ENCODE assay signal across 15 mouse cellular contexts in genomic region chr8:108847356-108847755, GRCm38 (mm10).
DNase-seq lines count a peak whose midpoint lies in the region; ATAC-seq and TF ChIP-seq lines count a peak whose summit lies in the region.
"Had no signal": no experiment of that assay in that cellular context is flagged by ENCODE, and none has a peak within 500 bp of the region (broad histone marks: within the 10 kb centered on the region; RNA-seq: fewer than 3 reads in every experiment).

No protein-coding gene starts in this region.

- H3K9ac ChIP-seq in intestine, postnatal 0 days (ENCODE audit: low read depth, low read length): no peak overlapping the region
- H3K9ac ChIP-seq in forebrain, embryonic 15.5 days (replicated peaks): no peak overlapping the region
- H3K9ac ChIP-seq in hindbrain, embryonic 12.5 days: no peak overlapping the region
- H3K9ac ChIP-seq: forebrain, postnatal 0 days; midbrain, embryonic 15.5 days; neural tube, embryonic 15.5 days had no signal

- peak; percentile 28; the same call in 1 of the 2 replicates for TF ChIP-seq CTCF in intestine, postnatal 0 days (IDR thresholded peaks at IDR 0.05; ENCODE audit: low read depth)

- H3K36me3 ChIP-seq in intestine, postnatal 0 days (ENCODE audit: control insufficient read depth, insufficient read depth): no peaks in the 10 kb centered on the region
- H3K36me3 ChIP-seq in forebrain, embryonic 15.5 days: no peaks in the 10 kb centered on the region
- 0 out of 2 replicates have a peak, but pooled peaks cover 3% of the 10 kb centered on the region for H3K36me3 ChIP-seq in hindbrain, embryonic 12.5 days
- H3K36me3 ChIP-seq: midbrain, embryonic 15.5 days; neural tube, embryonic 15.5 days had no signal

- no peak overlapping the region for H3K27ac ChIP-seq in intestine, postnatal 0 days (ENCODE audit: low read depth, low read length)
- H3K27ac ChIP-seq in forebrain, embryonic 15.5 days (replicated peaks): no peak overlapping the region
- H3K27ac ChIP-seq in hindbrain, embryonic 12.5 days: no peak overlapping the region
- H3K27ac ChIP-seq: hindbrain, postnatal 0 days; left cerebral cortex, adult 2 months; midbrain, embryonic 15.5 days; neural tube, embryonic 15.5 days had no signal

- ATAC-seq in CD4-positive, CD25-positive, alpha-beta regulatory T cell, adult 4 months: no peak
- peak; percentile 72 for ATAC-seq in intestine, postnatal 0 days
- no peak for ATAC-seq in forebrain, embryonic 15.5 days (replicated peaks)
- no peak for ATAC-seq in hindbrain, embryonic 12.5 days (ENCODE audit: low FRiP score)
- ATAC-seq: forebrain, postnatal 0 days; hindbrain, postnatal 0 days; midbrain, embryonic 15.5 days had no signal

- H3K9me3 ChIP-seq in intestine, postnatal 0 days (ENCODE audit: control insufficient read depth): no peaks in the 10 kb centered on the region
- H3K9me3 ChIP-seq in forebrain, embryonic 15.5 days: no peaks in the 10 kb centered on the region
- H3K9me3 ChIP-seq in hindbrain, embryonic 12.5 days (replicated peaks): no peaks in the 10 kb centered on the region
- H3K9me3 ChIP-seq: midbrain, embryonic 15.5 days; neural tube, embryonic 15.5 days had no signal

- no peak overlapping the region for H3K4me3 ChIP-seq in intestine, postnatal 0 days (ENCODE audit: low read depth, low read length)
- no peak overlapping the region for H3K4me3 ChIP-seq in forebrain, embryonic 15.5 days
- H3K4me3 ChIP-seq in hindbrain, embryonic 12.5 days: no peak overlapping the region
- H3K4me3 ChIP-seq: left cerebral cortex, adult 2 months; midbrain, embryonic 15.5 days; neural tube, embryonic 15.5 days had no signal

- no peak overlapping the region for H3K4me2 ChIP-seq in intestine, postnatal 0 days (replicated peaks; ENCODE audit: low read depth)
- H3K4me2 ChIP-seq in forebrain, embryonic 15.5 days (replicated peaks): no peak overlapping the region
- H3K4me2 ChIP-seq in hindbrain, embryonic 12.5 days (replicated peaks): no peak overlapping the region
- H3K4me2 ChIP-seq: midbrain, embryonic 15.5 days; neural tube, embryonic 15.5 days had no signal

- WGBS in intestine, postnatal 0 days: 47% methylated on average over 2 of the region's 2 CpGs
- 80% methylated on average over 2 of the region's 2 CpGs for WGBS in forebrain, embryonic 15.5 days
- 79% methylated on average over 2 of the region's 2 CpGs for WGBS in hindbrain, embryonic 12.5 days

- no peaks in the 10 kb centered on the region for H3K27me3 ChIP-seq in intestine, postnatal 0 days (replicated peaks; ENCODE audit: control insufficient read depth, insufficient read depth, low read length)
- H3K27me3 ChIP-seq in forebrain, embryonic 15.5 days: no peaks in the 10 kb centered on the region
- no peaks in the 10 kb centered on the region for H3K27me3 ChIP-seq in hindbrain, embryonic 12.5 days
- H3K27me3 ChIP-seq: midbrain, embryonic 15.5 days; neural tube, embryonic 15.5 days had no signal

- DNase-seq in CD4-positive, CD25-positive, alpha-beta regulatory T cell, adult 2 months (ENCODE audit: low read depth, low spot score): peak; percentile 28
- DNase-seq in ES-CJ7 (ENCODE audit: low read depth, low spot score): peak; percentile 22
- DNase-seq in thymus, adult 18-20 months: peak; percentile 12 to 23
- DNase-seq in spleen, postnatal 14 days (ENCODE audit: low spot score in 2 of 2): no peak
- DNase-seq: forebrain, postnatal 0 days; gastrocnemius, postnatal 36 days; lung, postnatal 14 days had no signal

- H3K4me1 ChIP-seq in intestine, postnatal 0 days (replicated peaks; ENCODE audit: control insufficient read depth, insufficient read depth, low read length): no peaks in the 10 kb centered on the region
- H3K4me1 ChIP-seq in forebrain, embryonic 15.5 days: no peaks in the 10 kb centered on the region
- peaks cover 32% of the 10 kb centered on the region for H3K4me1 ChIP-seq in hindbrain, embryonic 12.5 days

Comparison
In these comparisons a context has a peak if more than half of its experiments do, and no peak if none do; other contexts are left out.
1. DNase-seq: peak in CD4-positive, CD25-positive, alpha-beta regulatory T cell, adult 2 months (single experiment), ES-CJ7 (single experiment) and thymus, adult 18-20 months (2 of 2); none in spleen, postnatal 14 days (0 of 2).